Mouse (Mus musculus) hindbrain, embryonic 16.5 days (tissue): ENCODE results near the gene Snip1. TPM values are rescaled to one million over a fixed set of nuclear protein-coding genes. Genes with fewer than 3 reads are reported as not detected.
A peak's percentile ranks its signal among the peaks of the same experiment; 100 is the strongest.

Experiments used
- ATAC-seq: fragments of 200-750 bp; cut with Nextera tagmentation; 2 replicates; pipeline ENCODE4 v1.8.0; 2017; ENCODE audit warnings: moderate TSS enrichment, moderate library complexity
- H3K27ac ChIP-seq: fragments of 300-500 bp; sonication (generic); 2 replicates; pipeline ENCODE4 v1.5.1; 2014; ENCODE audit warnings: low read depth, mild to moderate bottlenecking, control low read depth, low read length, moderate library complexity
- H3K27me3 ChIP-seq: fragments of 300-500 bp; sonication (generic); replicated peaks from 2 replicates; pipeline ENCODE4 v1.6.1; 2014; ENCODE audit warnings: low read length; ENCODE audit not compliant: control insufficient read depth, insufficient read depth
- H3K36me3 ChIP-seq: fragments of 300-500 bp; sonication (generic); 2 replicates; pipeline ENCODE4 v1.6.1; 2014; ENCODE audit warnings: mild to moderate bottlenecking, low read length, moderate library complexity, mixed read lengths; ENCODE audit not compliant: control insufficient read depth, insufficient read depth
- H3K4me1 ChIP-seq: fragments of 300-500 bp; sonication (generic); 2 replicates; pipeline ENCODE4 v1.6.1; 2014; ENCODE audit warnings: low read depth, low read length; ENCODE audit not compliant: control insufficient read depth, insufficient read depth
- H3K4me2 ChIP-seq: fragments of 300-500 bp; sonication (generic); 2 replicates; pipeline ENCODE4 v1.6.1; 2014; ENCODE audit warnings: mild to moderate bottlenecking, low read length, control low read depth, moderate library complexity
- H3K4me3 ChIP-seq: fragments of 300-500 bp; sonication (generic); 2 replicates; pipeline ENCODE4 v1.5.1; 2014; ENCODE audit warnings: mild to moderate bottlenecking, low read length, control low read depth, moderate library complexity
- H3K9ac ChIP-seq: fragments of 300-500 bp; sonication (generic); 2 replicates; pipeline ENCODE4 v1.6.1; 2014; ENCODE audit warnings: low read depth, mild to moderate bottlenecking, control low read depth, low read length, moderate library complexity
- H3K9me3 ChIP-seq: fragments of 300-500 bp; sonication (generic); 2 replicates; pipeline ENCODE4 v1.6.1; 2014; ENCODE audit warnings: mild to moderate bottlenecking, low read length, moderate library complexity; ENCODE audit not compliant: control insufficient read depth
- WGBS: fragments of 180-500 bp; shearing (Covaris S2); extraction: QIAGEN DNeasy Blood & Tissue Kit; methylation state at CpG from one replicate; pipeline ENCODE4 v1.1.7; 2014; 5-methylcytosine and 5-hydroxymethylcytosine counted together
- polyA plus RNA-seq: library from polyadenylated mRNA; unstranded; fragments of >200 nt; fragmentation: Nextera tagmentation; extraction: Ambion mirVana; gene quantifications from 2 replicates; pipeline ENCODE4 v1.2.1, GENCODE M21; 2015

Gene Snip1
- polyA plus RNA-seq, 1 experiment from 2014 or later = 20.6 TPM

GRCm38 (mm10) chr4:125057273-125057672, 9.2 kb upstream of the Snip1 start:
- H3K36me3 ChIP-seq = peaks cover 26% of the 10 kb centered on the region
- H3K4me3 ChIP-seq = no peak overlapping the region
- H3K27ac ChIP-seq = no peak overlapping the region
- H3K4me2 ChIP-seq = no peak overlapping the region
- no peak overlapping the region for H3K9ac ChIP-seq
- H3K9me3 ChIP-seq = no peaks in the 10 kb centered on the region
- no peak for ATAC-seq
- H3K27me3 ChIP-seq = no peaks in the 10 kb centered on the region
- WGBS = 68% methylated on average over 3 of the region's 3 CpGs
- no peaks in the 10 kb centered on the region; the same call in 1 of the 2 replicates for H3K4me1 ChIP-seq

- Histone ChIP-seq H3K27me3 (no peaks in the 10 kb centered on the region), H3K4me2 (no peak overlapping the region), H3K4me3 (no peak overlapping the region), H3K27ac (no peak overlapping the region), H3K9me3 (no peaks in the 10 kb centered on the region), H3K4me1 (no peaks in the 10 kb centered on the region; the same call in 1 of the 2 replicates), H3K9ac (no peak overlapping the region), H3K36me3 (peaks cover 22% of the 10 kb centered on the region)
- no peak for ATAC-seq
- 61% methylated on average over 5 of the region's 5 CpGs for WGBS
These were observed 8.4 kb upstream of the Snip1 start for GRCm38 (mm10) chr4:125058033-125058432.

- Histone ChIP-seq H3K27me3 (no peaks in the 10 kb centered on the region), H3K4me3 (peak overlapping the region; percentile 21; the same call in 1 of the 2 replicates), H3K9ac (peak overlapping the region; percentile 21; the same call in 1 of the 2 replicates), H3K36me3 (peaks cover 15% of the 10 kb centered on the region), H3K9me3 (no peaks in the 10 kb centered on the region), H3K27ac (no peak overlapping the region), H3K4me2 (peak overlapping the region; percentile 59), H3K4me1 (no peaks in the 10 kb centered on the region; the same call in 1 of the 2 replicates)
- WGBS = 5% methylated on average over 8 of the region's 8 CpGs
- peak; percentile 90 for ATAC-seq
These were observed 7.4 kb upstream of the Snip1 start for GRCm38 (mm10) chr4:125059025-125059424.

GRCm38 (mm10) chr4:125063829-125064228, 2.6 kb upstream of the Snip1 start:
- H3K27me3 ChIP-seq = no peaks in the 10 kb centered on the region
- no peak overlapping the region for H3K9ac ChIP-seq
- H3K36me3 ChIP-seq = 0 out of 2 replicates have a peak, but pooled peaks cover 2% of the 10 kb centered on the region
- ATAC-seq = no peak
- 77% methylated on average over 8 of the region's 8 CpGs for WGBS
- peaks cover 14% of the 10 kb centered on the region for H3K4me1 ChIP-seq
- no peak overlapping the region for H3K27ac ChIP-seq
- H3K4me3 ChIP-seq = no peak overlapping the region
- H3K9me3 ChIP-seq = no peaks in the 10 kb centered on the region
- H3K4me2 ChIP-seq = no peak overlapping the region

DNA sequence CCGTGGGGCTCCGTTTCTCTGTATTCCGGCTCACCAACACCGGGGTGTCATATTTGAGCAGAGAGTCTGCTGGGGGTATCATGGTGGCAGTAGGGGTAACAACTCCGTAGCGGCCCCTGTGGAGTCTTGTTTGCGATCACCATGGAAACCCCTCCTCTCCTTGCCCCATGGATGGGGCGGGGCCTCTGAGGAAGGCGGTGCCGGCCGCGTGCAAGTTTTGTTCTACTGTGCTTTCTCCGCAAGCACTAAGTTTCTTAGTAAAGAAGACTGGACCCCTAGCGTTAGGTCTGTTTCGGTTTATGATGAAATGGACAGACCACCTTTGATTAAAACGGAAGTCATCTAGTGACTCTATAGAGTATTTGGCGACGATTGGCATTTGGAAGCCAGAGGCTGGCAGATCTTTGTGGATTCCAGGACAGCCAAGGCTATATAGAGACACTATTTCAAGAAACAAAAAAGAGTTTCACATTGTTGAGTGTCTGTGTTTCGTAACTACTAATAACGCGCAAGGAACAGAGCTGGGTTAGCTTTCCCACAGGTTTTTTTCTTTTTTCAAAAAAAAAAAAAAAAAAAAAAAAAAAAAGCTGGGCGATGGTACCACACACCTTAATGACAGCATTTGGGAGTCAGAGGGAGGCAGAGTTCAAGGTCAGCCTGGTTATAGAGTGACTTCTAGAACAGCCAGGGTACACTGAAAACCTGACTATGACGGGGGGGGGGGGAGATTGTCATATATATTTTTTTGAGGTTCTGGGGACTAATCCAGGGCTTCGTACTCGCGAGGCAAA, 760 bp upstream of the Snip1 start, which contains the start of gene Dnali1:
Gene Dnali1 (minus strand): TSS at position 187 of the 791 bp plus-strand sequence.
- H3K9me3 ChIP-seq = no peaks in the 10 kb centered on the region

GRCm38 (mm10) chr4:125077700-125078099, 11.2 kb downstream of the Snip1 start:
- 92% methylated on average over 2 of the region's 2 CpGs for WGBS
- H3K4me1 ChIP-seq = no peaks in the 10 kb centered on the region
- no peak overlapping the region for H3K4me3 ChIP-seq
- H3K27ac ChIP-seq = no peak overlapping the region
- no peaks in the 10 kb centered on the region for H3K27me3 ChIP-seq
- H3K4me2 ChIP-seq = no peak overlapping the region
- H3K36me3 ChIP-seq = peaks cover 30% of the 10 kb centered on the region
- H3K9ac ChIP-seq = no peak overlapping the region
- no peak for ATAC-seq
- H3K9me3 ChIP-seq = no peaks in the 10 kb centered on the region

More for the DNA sequence above, 760 bp upstream of the Snip1 start, which contains the start of gene Dnali1:
- H3K27me3 ChIP-seq = no peaks in the 10 kb centered on the region
- peak; percentile 40 for ATAC-seq
- H3K9ac ChIP-seq = peak within 1 kb of the TSS; percentile 89
- H3K27ac ChIP-seq = peak within 1 kb of the TSS; percentile 67
- WGBS = 2% methylated on average over 26 of the region's 26 CpGs
- peaks cover 11% of the 10 kb centered on the region for H3K36me3 ChIP-seq
- H3K4me1 ChIP-seq = peaks cover 14% of the 10 kb centered on the region
- peak within 1 kb of the TSS; percentile 94 for H3K4me3 ChIP-seq
- peak within 1 kb of the TSS; percentile 90 for H3K4me2 ChIP-seq

- 98% methylated on average over 2 of the region's 2 CpGs for WGBS
- H3K9ac ChIP-seq = no peak overlapping the region
- H3K36me3 ChIP-seq = peaks cover 20% of the 10 kb centered on the region; the same call in 1 of the 2 replicates
- H3K27ac ChIP-seq = no peak overlapping the region
- no peaks in the 10 kb centered on the region for H3K27me3 ChIP-seq
- no peaks in the 10 kb centered on the region for H3K4me1 ChIP-seq
- H3K9me3 ChIP-seq = no peaks in the 10 kb centered on the region
- H3K4me3 ChIP-seq = no peak overlapping the region
- no peak for ATAC-seq
- no peak overlapping the region for H3K4me2 ChIP-seq
These were observed 12.2 kb downstream of the Snip1 start for GRCm38 (mm10) chr4:125078698-125079097.

DNA sequence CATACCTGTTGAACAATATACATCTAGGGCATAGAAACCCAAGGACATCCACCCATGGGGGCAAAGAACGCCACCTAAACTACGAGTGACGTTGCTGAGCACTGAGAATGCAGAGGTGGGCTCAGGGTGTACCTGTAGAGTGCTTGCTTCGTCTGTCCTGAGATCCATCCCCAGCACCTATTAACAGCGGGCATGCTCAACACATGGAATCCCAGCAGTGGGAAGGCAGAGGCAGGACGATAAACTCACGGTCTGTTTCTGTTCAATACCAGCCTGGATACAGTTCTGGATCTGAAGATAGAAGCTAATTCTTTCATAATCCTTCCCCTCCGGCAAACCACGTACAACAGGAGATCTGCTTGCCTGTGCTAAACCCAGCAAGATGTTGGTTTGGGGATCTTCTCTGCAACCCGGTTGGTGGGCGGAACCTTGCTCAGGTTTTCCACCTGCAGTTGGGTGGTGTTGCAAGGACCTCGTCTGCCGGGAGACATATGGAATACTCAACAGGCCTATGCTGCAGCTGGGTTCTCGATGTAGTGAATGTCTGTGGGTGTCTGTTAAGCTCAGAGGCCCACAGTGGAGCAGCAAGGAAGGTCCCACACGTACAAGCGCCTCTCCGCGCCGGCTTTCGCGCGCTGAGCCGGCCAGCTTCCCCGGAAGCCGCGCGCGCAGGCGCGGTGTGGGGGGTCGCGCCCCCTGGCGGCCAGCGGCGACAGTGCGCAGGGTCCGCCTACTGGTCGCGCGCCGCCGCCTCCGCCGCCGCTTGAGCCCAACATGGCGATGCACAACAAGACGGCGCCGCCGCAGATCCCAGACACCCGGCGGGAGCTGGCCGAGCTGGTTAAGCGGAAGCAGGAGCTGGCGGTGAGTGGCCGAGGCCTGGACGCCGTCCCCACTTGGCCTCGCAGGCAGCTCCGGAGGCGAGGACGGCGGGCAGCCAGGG, 18.2 kb downstream of the Snip1 start, which contains the start of gene Meaf6:
Gene Meaf6 (plus strand): TSS at position 732 of the 943 bp plus-strand sequence.
- Histone ChIP-seq H3K27ac (peak within 1 kb of the TSS; percentile 100), H3K36me3 (peaks cover 7% of the 10 kb centered on the region), H3K27me3 (no peaks in the 10 kb centered on the region), H3K4me2 (peak within 1 kb of the TSS; percentile 70), H3K9ac (peak within 1 kb of the TSS; percentile 97), H3K4me3 (peak within 1 kb of the TSS; percentile 81), H3K9me3 (no peaks in the 10 kb centered on the region), H3K4me1 (peaks cover 19% of the 10 kb centered on the region)
- peak; percentile 92 for ATAC-seq
- under 1% methylated on average over 61 of the region's 63 CpGs for WGBS
